Mouse (Mus musculus) B cell, adult 2 months (primary cell): ENCODE data around the gene 4930503B20Rik.

ENCODE experiments used
- DNase-seq, 2 experiments: peaks; one replicate each; pipeline ENCODE4 v3.0.0; 2022

Gene 4930503B20Rik

GRCm38 (mm10) chr3:146649311-146649894, 1.7 kb downstream of the 4930503B20Rik start:
- DNase-seq, result no peak

- DNase-seq, result no peak
Measured at GRCm38 (mm10) chr3:146641818-146642427, 9.2 kb downstream of the 4930503B20Rik start.

- DNase-seq, result no peak
Measured at GRCm38 (mm10) chr3:146632506-146632905, 18.6 kb downstream of the 4930503B20Rik start.

- DNase-seq, result no peak
Measured at GRCm38 (mm10) chr3:146628227-146628982, 22.7 kb downstream of the 4930503B20Rik start.

- no peak for DNase-seq
Measured at GRCm38 (mm10) chr3:146625766-146626165, 25.4 kb downstream of the 4930503B20Rik start.

GRCm38 (mm10) chr3:146621966-146622365, 29.2 kb downstream of the 4930503B20Rik start:
- DNase-seq, result no peak

- DNase-seq, result no peak
Measured at GRCm38 (mm10) chr3:146620555-146621249, 30.4 kb downstream of the 4930503B20Rik start.

GRCm38 (mm10) chr3:146620101-146620500, 31.0 kb downstream of the 4930503B20Rik start:
- DNase-seq, result no peak

- no peak for DNase-seq
Measured at GRCm38 (mm10) chr3:146618357-146618756, 32.8 kb downstream of the 4930503B20Rik start.

- DNase-seq, result no peak
Measured at GRCm38 (mm10) chr3:146617946-146618345, 33.2 kb downstream of the 4930503B20Rik start.

GRCm38 (mm10) chr3:146616533-146617283, 34.4 kb downstream of the 4930503B20Rik start:
- no peak for DNase-seq

- no peak for DNase-seq
Measured at GRCm38 (mm10) chr3:146615496-146615895, 35.6 kb downstream of the 4930503B20Rik start, which contains the start of gene Dnase2b. Dnase2b (minus strand) TSS chr3:146615596.

GRCm38 (mm10) chr3:146611821-146612220, 39.3 kb downstream of the 4930503B20Rik start:
- no peak for DNase-seq

- DNase-seq, result no peak
Measured at GRCm38 (mm10) chr3:146611261-146611660, 39.9 kb downstream of the 4930503B20Rik start.

- no peak for DNase-seq
Measured at GRCm38 (mm10) chr3:146610322-146610721, 40.8 kb downstream of the 4930503B20Rik start.

GRCm38 (mm10) chr3:146607368-146607767, 43.7 kb downstream of the 4930503B20Rik start:
- DNase-seq, result no peak

- DNase-seq, result no peak
Measured at GRCm38 (mm10) chr3:146604647-146605046, 46.5 kb downstream of the 4930503B20Rik start.

GRCm38 (mm10) chr3:146602531-146602930, 48.6 kb downstream of the 4930503B20Rik start:
- DNase-seq, result no peak

GRCm38 (mm10) chr3:146601205-146601604, 49.9 kb downstream of the 4930503B20Rik start:
- no peak for DNase-seq

- DNase-seq, result no peak
Measured at GRCm38 (mm10) chr3:146599198-146599900, 51.8 kb downstream of the 4930503B20Rik start.

- DNase-seq, result no peak
Measured at GRCm38 (mm10) chr3:146598411-146598810, 52.7 kb downstream of the 4930503B20Rik start.

- DNase-seq, result no peak
Measured at GRCm38 (mm10) chr3:146596864-146597263, 54.3 kb downstream of the 4930503B20Rik start.
